Mouse (Mus musculus) thymus, adult 2 months (tissue): ENCODE measurements around the gene Scrg1.

Source experiments
- CTCF ChIP-seq: fragments of 200-500 bp; IDR thresholded peaks from 2 replicates; pipeline ENCODE4 v1.5.1; 2012; ENCODE audit warnings: mild to moderate bottlenecking, control low read depth, low read length, moderate library complexity, borderline replicate concordance; ENCODE audit not compliant: control insufficient read depth, poor library complexity, insufficient read depth; ENCODE audit errors: extremely low read depth
- POLR2A ChIP-seq: fragments of 200-500 bp; IDR thresholded peaks from 2 replicates; pipeline ENCODE4 v1.6.1; 2012; ENCODE audit warnings: mild to moderate bottlenecking, low read length, control low read depth, moderate library complexity; ENCODE audit not compliant: control insufficient read depth, poor library complexity, insufficient read depth; ENCODE audit errors: extremely low read depth

- TF ChIP-seq CTCF: no peak
- TF ChIP-seq POLR2A: no peak
These were observed 14.6 kb upstream of the Scrg1 start for GRCm38 (mm10) chr8:57441131-57441530.
